Mouse (Mus musculus) thymus, adult 2 months (tissue): ENCODE data around the gene Atp6v1e2.

Source experiments
- CTCF ChIP-seq: fragments of 200-500 bp; IDR thresholded peaks from 2 replicates; pipeline ENCODE4 v1.5.1; 2012; ENCODE audit warnings: mild to moderate bottlenecking, control low read depth, low read length, moderate library complexity, borderline replicate concordance; ENCODE audit not compliant: control insufficient read depth, poor library complexity, insufficient read depth; ENCODE audit errors: extremely low read depth
- POLR2A ChIP-seq: fragments of 200-500 bp; IDR thresholded peaks from 2 replicates; pipeline ENCODE4 v1.6.1; 2012; ENCODE audit warnings: mild to moderate bottlenecking, low read length, control low read depth, moderate library complexity; ENCODE audit not compliant: control insufficient read depth, poor library complexity, insufficient read depth; ENCODE audit errors: extremely low read depth

- TF ChIP-seq CTCF = no peak
- no peak for TF ChIP-seq POLR2A
Observed at GRCm38 (mm10) chr17:86964502-86964901, 16.8 kb upstream of the Atp6v1e2 start.
